Mouse (Mus musculus) lung, embryonic 15.5 days (tissue): ENCODE data around the gene Adra1b. TPM values are rescaled to one million over a fixed set of nuclear protein-coding genes. Genes with fewer than 3 reads are reported as not detected.

Experiments used
- ATAC-seq: fragments of 200-750 bp; cut with Nextera tagmentation; 2 replicates; pipeline ENCODE4 v1.8.0; 2017; ENCODE audit warnings: moderate number of reproducible peaks, borderline replicate concordance; ENCODE audit not compliant: low FRiP score, low TSS enrichment; ENCODE audit errors: extremely low read depth
- H3K27ac ChIP-seq: fragments of 300-500 bp; sonication (generic); 2 replicates; pipeline ENCODE4 v1.5.1; 2015; ENCODE audit warnings: moderate library complexity, mild to moderate bottlenecking, inconsistent platforms
- H3K27me3 ChIP-seq: fragments of 300-500 bp; sonication (generic); 2 replicates; pipeline ENCODE4 v1.6.1; 2015; ENCODE audit warnings: inconsistent platforms
- H3K36me3 ChIP-seq: fragments of 300-500 bp; sonication (generic); 2 replicates; pipeline ENCODE4 v1.6.1; 2015; ENCODE audit warnings: inconsistent platforms
- H3K4me1 ChIP-seq: fragments of 300-500 bp; sonication (generic); 2 replicates; pipeline ENCODE4 v1.6.1; 2015; ENCODE audit warnings: inconsistent platforms
- H3K4me2 ChIP-seq: fragments of 300-500 bp; sonication (generic); 2 replicates; pipeline ENCODE4 v1.6.1; 2015; ENCODE audit warnings: inconsistent platforms, mild to moderate bottlenecking, moderate library complexity
- H3K4me3 ChIP-seq: fragments of 300-500 bp; sonication (generic); 2 replicates; pipeline ENCODE4 v1.5.1; 2015; ENCODE audit warnings: mild to moderate bottlenecking, inconsistent platforms
- H3K9ac ChIP-seq: fragments of 300-500 bp; sonication (generic); 2 replicates; pipeline ENCODE4 v1.6.1; 2015; ENCODE audit warnings: inconsistent platforms
- H3K9me3 ChIP-seq: fragments of 300-500 bp; sonication (generic); 2 replicates; pipeline ENCODE4 v1.6.1; 2016; ENCODE audit warnings: inconsistent platforms
- WGBS: fragments of 180-500 bp; shearing (Covaris S2); methylation state at CpG from one replicate; pipeline ENCODE4 v1.1.7; 2015; 5-methylcytosine and 5-hydroxymethylcytosine counted together
- polyA plus RNA-seq: library from polyadenylated mRNA; unstranded; fragments of >200 nt; fragmentation: Nextera tagmentation; extraction: Ambion mirVana; gene quantifications from 2 replicates; pipeline ENCODE4 v1.2.1, GENCODE M21; 2015

The Adra1b gene
- polyA plus RNA-seq, 1 experiment from 2014 or later: 4.3 TPM

DNA sequence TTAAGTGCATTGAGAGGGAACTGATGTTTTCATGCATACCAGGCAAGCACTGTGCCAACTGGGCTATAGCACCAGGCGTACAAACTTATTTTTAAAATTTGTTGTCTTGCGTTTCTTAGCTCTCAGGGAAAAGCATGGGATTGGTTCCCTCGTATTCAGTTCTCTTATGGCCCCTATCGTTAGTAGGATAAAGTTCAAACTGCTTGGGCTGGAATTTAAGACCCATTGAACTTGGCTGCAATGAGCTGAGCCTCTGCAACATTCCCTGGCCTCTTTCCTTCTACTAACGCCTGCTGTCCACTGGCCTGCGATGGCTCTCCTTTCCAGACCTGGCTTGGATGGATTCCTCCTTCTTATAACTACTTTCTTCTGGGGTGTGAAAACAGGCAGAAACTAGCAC, 110.6 kb downstream of the Adra1b start:
- Histone ChIP-seq H3K9ac (no peak overlapping the region), H3K4me2 (no peak overlapping the region), H3K9me3 (no peaks in the 10 kb centered on the region), H3K4me1 (no peaks in the 10 kb centered on the region), H3K27me3 (no peaks in the 10 kb centered on the region), H3K4me3 (no peak overlapping the region), H3K27ac (no peak overlapping the region), H3K36me3 (no peaks in the 10 kb centered on the region)
- no peak for ATAC-seq
- 63% methylated on average over 6 of the region's 6 CpGs for WGBS

GRCm38 (mm10) chr11:43783772-43784171, 117.2 kb downstream of the Adra1b start:
- no peak overlapping the region for H3K4me2 ChIP-seq
- no peak overlapping the region for H3K27ac ChIP-seq
- 7% methylated on average over 2 of the region's 2 CpGs for WGBS
- 0 out of 2 replicates have a peak, but pooled peaks cover 9% of the 10 kb centered on the region for H3K4me1 ChIP-seq
- no peaks in the 10 kb centered on the region for H3K36me3 ChIP-seq
- no peak for ATAC-seq
- no peaks in the 10 kb centered on the region for H3K9me3 ChIP-seq
- no peak overlapping the region for H3K9ac ChIP-seq
- no peaks in the 10 kb centered on the region for H3K27me3 ChIP-seq
- H3K4me3 ChIP-seq: no peak overlapping the region

DNA sequence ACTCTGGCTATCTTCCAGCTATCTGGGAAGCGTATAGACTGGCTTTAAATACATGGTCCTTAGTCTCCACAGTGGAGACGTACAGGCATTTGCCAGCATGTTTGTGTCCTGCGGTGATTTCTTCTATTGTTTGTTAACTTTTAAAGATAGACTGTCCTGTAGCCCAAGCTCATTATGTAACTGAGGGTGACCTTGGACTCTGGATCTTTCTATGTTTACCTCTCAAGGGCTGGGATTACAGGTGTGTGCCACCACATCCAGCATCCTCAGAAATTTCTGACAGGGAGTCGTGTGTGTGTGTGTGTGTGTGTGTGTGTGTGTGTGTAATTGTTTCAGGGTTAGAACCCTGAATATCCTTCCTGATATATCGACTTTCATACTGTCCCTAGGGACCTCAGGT, 117.9 kb downstream of the Adra1b start:
- no peak overlapping the region for H3K9ac ChIP-seq
- H3K4me2 ChIP-seq: no peak overlapping the region
- H3K27me3 ChIP-seq: no peaks in the 10 kb centered on the region
- no peaks in the 10 kb centered on the region for H3K9me3 ChIP-seq
- ATAC-seq: no peak
- H3K4me3 ChIP-seq: no peak overlapping the region
- no peaks in the 10 kb centered on the region for H3K36me3 ChIP-seq
- H3K4me1 ChIP-seq: 0 out of 2 replicates have a peak, but pooled peaks cover 9% of the 10 kb centered on the region
- WGBS: 66% methylated on average over 5 of the region's 5 CpGs
- no peak overlapping the region for H3K27ac ChIP-seq

DNA sequence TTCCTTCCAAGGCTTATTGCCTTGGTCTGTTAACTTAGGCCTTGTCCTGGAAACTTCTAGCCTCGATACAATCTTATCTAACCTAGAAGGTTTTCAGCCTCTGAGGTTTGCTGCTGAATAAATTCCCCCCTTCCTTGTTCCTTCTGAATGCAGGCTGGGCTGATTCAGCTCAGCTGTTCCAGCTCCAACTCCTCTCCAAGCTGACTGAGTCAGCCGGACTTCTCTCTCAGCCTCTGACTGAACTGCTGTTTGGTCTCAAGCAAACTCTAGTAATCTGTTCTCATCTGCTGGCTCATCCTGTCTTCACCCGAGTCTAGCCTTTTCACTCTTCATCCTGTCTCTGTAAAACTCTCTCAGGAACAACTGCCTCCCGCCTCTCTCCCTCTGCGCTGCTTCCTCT, 121.5 kb downstream of the Adra1b start:
- H3K9ac ChIP-seq: no peak overlapping the region
- H3K4me1 ChIP-seq: peaks cover 17% of the 10 kb centered on the region
- no peaks in the 10 kb centered on the region for H3K36me3 ChIP-seq
- no peak overlapping the region for H3K4me2 ChIP-seq
- H3K27ac ChIP-seq: 0 out of 2 replicates have a peak overlapping the region, but pooled peaks have one; percentile 12
- WGBS: 49% methylated on average over 5 of the region's 5 CpGs
- H3K27me3 ChIP-seq: peaks cover 13% of the 10 kb centered on the region; the same call in 1 of the 2 replicates
- ATAC-seq: no peak
- H3K4me3 ChIP-seq: no peak overlapping the region
- no peaks in the 10 kb centered on the region for H3K9me3 ChIP-seq

- 13% methylated on average over 8 of the region's 8 CpGs for WGBS
- H3K9me3 ChIP-seq: no peaks in the 10 kb centered on the region
- peak overlapping the region; percentile 42 for H3K4me3 ChIP-seq
- H3K4me2 ChIP-seq: peak overlapping the region; percentile 83
- H3K9ac ChIP-seq: peak overlapping the region; percentile 32; the same call in 1 of the 2 replicates
- no peaks in the 10 kb centered on the region for H3K36me3 ChIP-seq
- H3K27me3 ChIP-seq: peaks cover 13% of the 10 kb centered on the region; the same call in 1 of the 2 replicates
- H3K4me1 ChIP-seq: peaks cover 19% of the 10 kb centered on the region
- peak overlapping the region; percentile 54; the same call in 1 of the 2 replicates for H3K27ac ChIP-seq
- ATAC-seq: no peak
These were observed 124.7 kb downstream of the Adra1b start for GRCm38 (mm10) chr11:43776324-43776694.

GRCm38 (mm10) chr11:43775469-43776323, 125.3 kb downstream of the Adra1b start:
- ATAC-seq: peak; percentile 24; the same call in 1 of the 2 replicates
- Histone ChIP-seq H3K9ac (peak overlapping the region; percentile 32), H3K27ac (peak overlapping the region; percentile 54)

DNA sequence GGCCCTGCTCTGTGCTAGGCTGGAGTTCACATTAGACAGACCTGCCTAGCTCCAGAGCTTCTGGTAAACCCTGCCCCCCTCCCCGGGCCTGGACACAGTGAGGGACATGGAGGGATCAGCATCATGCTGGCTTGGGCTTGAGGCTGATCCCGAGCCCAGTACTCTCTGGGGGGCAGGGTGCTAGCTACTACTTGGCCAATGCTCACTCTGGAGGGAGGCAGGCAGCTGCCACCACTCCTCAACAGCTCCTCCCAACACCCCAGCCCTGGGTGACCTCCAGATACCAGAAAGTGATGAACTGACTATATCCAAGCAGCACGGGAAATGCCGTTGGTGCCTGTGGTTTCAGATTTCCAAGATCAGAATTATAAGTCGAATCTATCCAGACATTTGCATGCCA, 127.3 kb downstream of the Adra1b start:
- no peaks in the 10 kb centered on the region for H3K36me3 ChIP-seq
- WGBS: 7% methylated on average over 5 of the region's 5 CpGs
- peak overlapping the region; percentile 22; the same call in 1 of the 2 replicates for H3K4me2 ChIP-seq
- peak; percentile 95 for ATAC-seq
- no peak overlapping the region for H3K4me3 ChIP-seq
- H3K4me1 ChIP-seq: peaks cover 14% of the 10 kb centered on the region
- no peak overlapping the region for H3K9ac ChIP-seq
- peak overlapping the region; percentile 85 for H3K27ac ChIP-seq
- H3K9me3 ChIP-seq: no peaks in the 10 kb centered on the region
- H3K27me3 ChIP-seq: peaks cover 13% of the 10 kb centered on the region; the same call in 1 of the 2 replicates

More at GRCm38 (mm10) chr11:43775469-43776323, 125.3 kb downstream of the Adra1b start:
- 10% methylated on average over 63 of the region's 63 CpGs for WGBS
- H3K9me3 ChIP-seq: no peaks in the 10 kb centered on the region
- peaks cover 13% of the 10 kb centered on the region; the same call in 1 of the 2 replicates for H3K27me3 ChIP-seq
- H3K4me1 ChIP-seq: peaks cover 19% of the 10 kb centered on the region
- H3K4me3 ChIP-seq: peak overlapping the region; percentile 42
- no peaks in the 10 kb centered on the region for H3K36me3 ChIP-seq
- peak overlapping the region; percentile 83 for H3K4me2 ChIP-seq

- ATAC-seq: no peak
- Histone ChIP-seq H3K4me3 (no peak overlapping the region), H3K27me3 (peaks cover under 1% of the 10 kb centered on the region; the same call in 1 of the 2 replicates), H3K4me1 (peaks cover 13% of the 10 kb centered on the region), H3K27ac (no peak overlapping the region), H3K9me3 (no peaks in the 10 kb centered on the region), H3K4me2 (no peak overlapping the region), H3K36me3 (no peaks in the 10 kb centered on the region), H3K9ac (no peak overlapping the region)
- 76% methylated on average over 4 of the region's 4 CpGs for WGBS
These were observed 130.9 kb downstream of the Adra1b start for GRCm38 (mm10) chr11:43770110-43770509.

DNA sequence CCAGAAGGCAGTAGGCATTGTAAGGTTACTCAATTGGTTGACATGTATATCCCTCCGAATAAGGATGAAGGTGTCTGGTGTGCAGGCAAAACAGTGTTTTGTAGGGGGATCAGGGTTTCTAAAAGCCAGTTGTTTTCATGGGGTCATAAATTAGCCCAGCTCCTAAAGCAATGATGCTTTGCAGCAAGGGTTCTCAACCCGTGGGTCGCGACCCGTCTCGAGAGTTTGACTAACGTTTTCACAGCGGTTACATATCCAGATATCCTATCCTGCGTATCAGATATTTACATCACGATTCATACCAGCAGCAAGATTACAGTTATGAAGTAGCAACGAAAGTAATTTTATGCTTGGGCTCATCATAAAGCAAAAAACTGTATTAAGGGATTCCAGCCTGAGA, 133.3 kb downstream of the Adra1b start:
- Histone ChIP-seq H3K4me1 (peaks cover 5% of the 10 kb centered on the region; the same call in 1 of the 2 replicates), H3K27ac (no peak overlapping the region), H3K27me3 (peaks cover 10% of the 10 kb centered on the region), H3K36me3 (no peaks in the 10 kb centered on the region), H3K9me3 (no peaks in the 10 kb centered on the region), H3K9ac (no peak overlapping the region), H3K4me3 (no peak overlapping the region), H3K4me2 (peak overlapping the region; percentile 87)
- WGBS: 59% methylated on average over 11 of the region's 11 CpGs
- no peak for ATAC-seq

DNA sequence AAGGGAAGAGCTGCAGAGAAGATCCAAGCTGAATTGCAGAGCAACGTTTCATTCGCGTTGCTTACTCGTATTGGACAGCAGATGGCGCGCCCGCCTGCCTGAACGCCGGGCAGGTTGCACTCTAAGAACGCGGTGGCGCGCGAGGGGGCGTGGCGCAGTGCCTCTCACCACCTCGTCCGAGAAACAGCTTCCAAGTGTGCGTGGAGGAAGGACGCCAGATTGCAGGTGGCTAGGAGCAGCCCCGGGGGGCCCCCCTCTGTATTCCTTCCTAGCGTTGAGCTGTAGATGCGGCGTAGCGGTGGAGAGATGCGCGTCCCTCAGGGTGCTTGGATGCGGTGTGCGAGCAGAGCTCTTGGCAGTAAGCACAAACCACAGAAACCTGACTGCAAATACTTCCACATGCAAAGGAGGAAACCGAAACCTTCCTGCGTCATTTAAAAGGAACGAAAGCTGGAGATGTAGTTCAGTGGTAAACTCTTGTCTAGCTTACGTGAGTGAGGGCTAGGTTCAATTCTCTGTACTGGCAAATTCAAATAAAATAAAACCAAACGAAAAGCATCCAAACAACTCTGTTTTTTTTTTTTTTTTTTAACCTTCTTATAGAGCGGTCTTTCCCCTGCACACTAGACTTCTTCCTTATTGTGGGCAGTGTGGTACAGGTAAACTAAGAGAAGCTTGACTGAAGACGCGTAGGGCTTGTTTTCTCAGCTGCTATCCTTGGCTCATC, 133.9 kb downstream of the Adra1b start:
- Histone ChIP-seq H3K4me3 (peak overlapping the region; percentile 52), H3K9me3 (no peaks in the 10 kb centered on the region), H3K27me3 (peaks cover 10% of the 10 kb centered on the region), H3K36me3 (no peaks in the 10 kb centered on the region), H3K9ac (peak overlapping the region; percentile 33; the same call in 1 of the 2 replicates), H3K27ac (no peak overlapping the region), H3K4me2 (peak overlapping the region; percentile 87), H3K4me1 (peaks cover 5% of the 10 kb centered on the region; the same call in 1 of the 2 replicates)
- ATAC-seq: peak; percentile 72; the same call in 1 of the 2 replicates
- 6% methylated on average over 37 of the region's 37 CpGs for WGBS

GRCm38 (mm10) chr11:43758436-43758835, 142.6 kb downstream of the Adra1b start:
- Histone ChIP-seq H3K9ac (no peak overlapping the region), H3K9me3 (no peaks in the 10 kb centered on the region), H3K4me1 (no peaks in the 10 kb centered on the region), H3K4me3 (no peak overlapping the region), H3K4me2 (no peak overlapping the region), H3K36me3 (no peaks in the 10 kb centered on the region), H3K27me3 (no peaks in the 10 kb centered on the region), H3K27ac (no peak overlapping the region)
- WGBS: 64% methylated on average over 2 of the region's 2 CpGs
- no peak for ATAC-seq
